Mouse (Mus musculus): ENCODE results near the gene Azgp1. TPM values are rescaled to one million over a fixed set of nuclear protein-coding genes. Genes with fewer than 3 reads are reported as not detected.
"Not testable (repeated sequence)": the region's sequence is repeated elsewhere in the genome, so short reads cannot be mapped to it uniquely, and the experiment has no call there.

Gene Azgp1
- total RNA-seq, 2 experiments from 2014 or later: 1.1 to 55.2 TPM

GRCm38 (mm10) chr5:138020961-138021479 lies 39.7 kb downstream of the Azgp1 start, which contains the start of the genes Smok3a and Smok3b:
Gene Smok3a, plus strand, starts transcription at chr5:138021261.
Gene Smok3b, plus strand, starts transcription at chr5:138021429.
- not testable (repeated sequence) for DNase-seq (ENCODE audit: low spot score in 2 of 2)

Other genes with a start within 250 kb of the Azgp1 start
- gene Nyap1, start 239.9 kb upstream of the Azgp1 start, total RNA-seq (2021): 10 to 100 TPM; 10.9 to 11.6 TPM
- gene Tsc22d4, start 235.8 kb upstream of the Azgp1 start, total RNA-seq (2021): 100 to 1,000 TPM; 138 to 140 TPM
- gene Ppp1r35, start 202.7 kb upstream of the Azgp1 start, total RNA-seq (2021): 10 to 100 TPM; 29.9 to 40.3 TPM
- 10 to 100 TPM; 58.4 to 67.5 TPM for gene Mepce, start 193.9 kb upstream of the Azgp1 start, total RNA-seq (2021)
- 1 to 10 TPM; 8.9 to 9.3 TPM for gene Zcwpw1, start 193.7 kb upstream of the Azgp1 start, total RNA-seq (2021)
- gene Pilra, start 145.2 kb upstream of the Azgp1 start, total RNA-seq (2021): 1 to 10 TPM; 3.1 to 5.5 TPM
- gene Pilrb1, start 123.4 kb upstream of the Azgp1 start, total RNA-seq (2021): 1 to 10 TPM; 2.9 to 3.6 TPM
- 1 to 10 TPM; 2.8 to 3.4 TPM for gene Pilrb2, start 109.7 kb upstream of the Azgp1 start, total RNA-seq (2021)
- 1 to 10 TPM in 1 of 2 experiments, under 1 TPM in 1; 0.17 to 3.0 TPM for gene Cyp3a13, start 59.9 kb upstream of the Azgp1 start, total RNA-seq (2021)
- 1 to 10 TPM; 2.3 to 2.4 TPM for gene Gjc3, start 18.4 kb upstream of the Azgp1 start, total RNA-seq (2021)
- not detected for gene Smok3a, start 39.7 kb downstream of the Azgp1 start, total RNA-seq (2021)
- gene Smok3b, start 39.9 kb downstream of the Azgp1 start, total RNA-seq (2021): not detected
- gene Smok3c, start 71.7 kb downstream of the Azgp1 start, total RNA-seq (2021): not detected
- 10 to 100 TPM; 49.4 to 53.5 TPM for gene Zkscan1, start 103.6 kb downstream of the Azgp1 start, total RNA-seq (2021)
- 10 to 100 TPM; 26.2 to 26.6 TPM for gene Zscan21, start 135.4 kb downstream of the Azgp1 start, total RNA-seq (2021)
- gene Zfp113, start 174.2 kb downstream of the Azgp1 start, total RNA-seq (2021): 10 to 100 TPM; 19.5 to 21.6 TPM
- 100 to 1,000 TPM; 145 to 147 TPM for gene Cops6, start 179.6 kb downstream of the Azgp1 start, total RNA-seq (2021)
- 10 to 100 TPM; 46.0 to 47.2 TPM for gene Ap4m1, start 190.5 kb downstream of the Azgp1 start, total RNA-seq (2021)
- 100 to 1,000 TPM; 102 to 116 TPM for gene Mcm7, start 190.9 kb downstream of the Azgp1 start, total RNA-seq (2021)
- 10 to 100 TPM; 35.6 to 39.2 TPM for gene Taf6, start 205.9 kb downstream of the Azgp1 start, total RNA-seq (2021)
- gene Cnpy4, start 206.0 kb downstream of the Azgp1 start, total RNA-seq (2021): 10 to 100 TPM; 29.9 to 31.1 TPM
- gene Mblac1, start 212.8 kb downstream of the Azgp1 start, total RNA-seq (2021): 10 to 100 TPM in 1 of 2 experiments, 1 to 10 TPM in 1; 9.9 to 10.2 TPM
- gene Nxpe5, start 244.4 kb downstream of the Azgp1 start, total RNA-seq (2021): under 1 TPM; 0.70 to 0.85 TPM

Measured in adrenal gland, postnatal 4 days (tissue).